Mouse (Mus musculus): ENCODE measurements around the gene Slc22a14. TPM values are rescaled to one million over a fixed set of nuclear protein-coding genes. Genes with fewer than 3 reads are reported as not detected.

Slc22a14 gene
- total and polyA plus RNA-seq, 3 experiments = not detected

DNA sequence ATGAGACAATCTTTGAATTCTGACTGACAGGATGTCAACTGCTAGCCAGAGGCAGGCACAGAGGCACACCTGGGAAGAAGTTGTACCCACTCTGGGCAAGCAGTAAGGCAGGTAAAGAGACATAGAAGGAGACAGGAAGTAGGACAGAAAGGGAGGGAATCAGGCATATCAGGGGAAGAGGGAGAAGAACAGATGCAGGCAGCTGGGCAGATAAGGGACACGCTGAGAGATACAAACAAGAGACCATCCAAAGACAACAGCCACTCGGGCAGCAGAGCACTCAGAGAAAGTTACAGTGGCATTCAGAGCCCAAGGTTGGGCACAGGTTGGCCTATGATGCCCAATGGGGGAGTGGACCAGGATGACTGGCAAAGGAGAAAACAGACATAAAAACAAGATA, 134.5 kb downstream of the Slc22a14 start:
- Histone ChIP-seq H3K36me3 (ENCODE audit: control insufficient read depth in 1 of 2, insufficient read depth in 2 of 2, low read length in 2 of 2) (peaks cover 0 to 2% of the 10 kb centered on the region in 2 experiments; a peak in 2 of 4 replicates), H3K27ac (ENCODE audit: control insufficient read depth, low read depth, low read length) (no peak overlapping the region), H3K4me1 (ENCODE audit: control insufficient read depth in 1 of 2, insufficient read depth in 2 of 2, low read length in 2 of 2) (peaks cover 3 to 19% of the 10 kb centered on the region in 2 experiments; a peak in 3 of 4 replicates), H3K79me2 (ENCODE audit: control insufficient read depth, insufficient read depth, low read length, poor library complexity) (no peaks in the 10 kb centered on the region), H3K27me3 (ENCODE audit: control insufficient read depth in 1 of 2, insufficient read depth in 2 of 2, low read length in 2 of 2) (no peaks in the 10 kb centered on the region), H3K9ac (ENCODE audit: control insufficient read depth, low read depth, low read length, poor library complexity, severe bottlenecking) (no peak overlapping the region), H3K9me3 (replicated peaks; ENCODE audit: insufficient read depth, low read length) (no peaks in the 10 kb centered on the region), H3K4me3 (ENCODE audit: control insufficient read depth in 1 of 2, insufficient read depth in 1 of 2, low read depth in 2 of 2, low read length in 2 of 2) (no peak overlapping the region)
- TF ChIP-seq HCFC1 (IDR thresholded peaks at IDR 0.05; ENCODE audit: low read depth, low read length) (no peak), RAD21 (IDR thresholded peaks at IDR 0.05; ENCODE audit: low read depth, low read length) (no peak), EP300 (IDR thresholded peaks at IDR 0.05; ENCODE audit: low read depth in 1 of 2, low read length in 2 of 2) (0 out of 4 replicates have a peak, but pooled peaks have one; percentile 19 to 24), SMC3 (IDR thresholded peaks at IDR 0.05; ENCODE audit: low read depth, low read length) (no peak), TAL1 (IDR thresholded peaks at IDR 0.05; ENCODE audit: low read length) (no peak), CHD2 (IDR thresholded peaks at IDR 0.05; ENCODE audit: low read length) (no peak), GABPA (IDR thresholded peaks at IDR 0.05; ENCODE audit: low read depth, low read length) (no peak), ZMIZ1 (IDR thresholded peaks at IDR 0.05; ENCODE audit: low read depth, low read length) (no peak), POLR2AphosphoS5 (IDR thresholded peaks at IDR 0.05; ENCODE audit: borderline replicate concordance, low read depth, low read length) (no peak), MEF2A (IDR thresholded peaks at IDR 0.05; ENCODE audit: extremely low read depth, insufficient replicate concordance, low read depth, low read length, poor library complexity, severe bottlenecking) (no peak), TCF12 (IDR thresholded peaks at IDR 0.05; ENCODE audit: low read depth, low read length) (peak; percentile 59; the same call in 1 of the 2 replicates), JUND (IDR thresholded peaks at IDR 0.05; ENCODE audit: low read depth, low read length) (no peak), RCOR1 (IDR thresholded peaks at IDR 0.05; ENCODE audit: low read depth, low read length) (no peak), USF2 (IDR thresholded peaks at IDR 0.05; ENCODE audit: borderline replicate concordance in 1 of 2, insufficient read depth in 1 of 2, low read depth in 1 of 2, low read length in 2 of 2) (no peak), GATA1 (IDR thresholded peaks at IDR 0.05; ENCODE audit: low read depth, low read length) (peak; percentile 70), UBTF (IDR thresholded peaks at IDR 0.05; ENCODE audit: borderline replicate concordance, insufficient read depth, low read depth, low read length) (no peak), NELFE (IDR thresholded peaks at IDR 0.05; ENCODE audit: low read depth, low read length) (no peak)
- DNase-seq (ENCODE audit: low read depth, low spot score) = peak; percentile 28

DNA sequence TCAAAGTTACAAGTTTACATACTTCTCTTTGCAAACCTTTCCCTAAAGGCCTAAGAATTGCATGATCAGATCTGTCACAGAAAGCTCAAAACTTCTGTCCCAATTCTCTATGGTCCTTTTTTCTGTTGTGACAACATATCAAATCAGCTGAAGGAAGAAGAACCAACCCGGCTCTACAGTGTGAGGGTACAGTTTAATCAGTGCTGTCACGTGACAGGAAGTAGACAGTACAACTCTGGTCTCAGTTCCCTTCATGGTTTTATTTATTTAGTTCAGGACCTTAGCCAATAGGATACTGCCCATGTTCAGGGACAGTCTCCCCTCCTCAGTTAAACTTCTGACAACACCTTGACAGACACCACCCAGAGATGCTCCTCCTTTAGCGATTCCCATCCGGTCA, 145.1 kb downstream of the Slc22a14 start:
- Histone ChIP-seq H3K9ac (ENCODE audit: control insufficient read depth, low read depth, low read length, poor library complexity, severe bottlenecking) (no peak overlapping the region), H3K79me2 (ENCODE audit: control insufficient read depth, insufficient read depth, low read length, poor library complexity) (no peaks in the 10 kb centered on the region), H3K9me3 (replicated peaks; ENCODE audit: insufficient read depth, low read length) (no peaks in the 10 kb centered on the region), H3K4me1 (ENCODE audit: control insufficient read depth in 1 of 2, insufficient read depth in 2 of 2, low read length in 2 of 2) (peaks cover 1 to 8% of the 10 kb centered on the region in 2 experiments; a peak in 1 of 4 replicates), H3K27ac (ENCODE audit: control insufficient read depth, low read depth, low read length) (no peak overlapping the region), H3K4me3 (ENCODE audit: control insufficient read depth in 1 of 2, insufficient read depth in 1 of 2, low read depth in 2 of 2, low read length in 2 of 2) (no peak overlapping the region), H3K27me3 (ENCODE audit: control insufficient read depth in 1 of 2, insufficient read depth in 2 of 2, low read length in 2 of 2) (no peaks in the 10 kb centered on the region), H3K36me3 (ENCODE audit: control insufficient read depth in 1 of 2, insufficient read depth in 2 of 2, low read length in 2 of 2) (peaks cover 0 to 14% of the 10 kb centered on the region in 2 experiments; a peak in 2 of 4 replicates)
- DNase-seq (ENCODE audit: low read depth, low spot score) = no peak
- TF ChIP-seq HCFC1 (IDR thresholded peaks at IDR 0.05; ENCODE audit: low read depth, low read length) = no peak
- TF ChIP-seq ETS1 (IDR thresholded peaks at IDR 0.05; ENCODE audit: low read depth, low read length) = no peak
- TF ChIP-seq MAX (IDR thresholded peaks at IDR 0.05; ENCODE audit: low read length) = no peak
- peak; percentile 85 for TF ChIP-seq USF1 (IDR thresholded peaks at IDR 0.05; ENCODE audit: low read depth, low read length)
- TF ChIP-seq JUND (IDR thresholded peaks at IDR 0.05; ENCODE audit: low read depth, low read length) = no peak
- TF ChIP-seq UBTF (IDR thresholded peaks at IDR 0.05; ENCODE audit: borderline replicate concordance, insufficient read depth, low read depth, low read length) = no peak
- no peak for TF ChIP-seq MAZ (IDR thresholded peaks at IDR 0.05; ENCODE audit: low read depth, low read length)
- TF ChIP-seq E2F4 (IDR thresholded peaks at IDR 0.05; ENCODE audit: borderline replicate concordance, low read depth, low read length) = no peak
- TF ChIP-seq CHD2 (IDR thresholded peaks at IDR 0.05; ENCODE audit: low read length) = no peak
- TF ChIP-seq USF2 (IDR thresholded peaks at IDR 0.05; ENCODE audit: borderline replicate concordance in 1 of 2, insufficient read depth in 1 of 2, low read depth in 1 of 2, low read length in 2 of 2) = peak in 1 of 2 experiments; percentile 33; a peak in 1 of 4 replicates
- no peak for TF ChIP-seq MEF2A (IDR thresholded peaks at IDR 0.05; ENCODE audit: extremely low read depth, insufficient replicate concordance, low read depth, low read length, poor library complexity, severe bottlenecking)
- no peak for TF ChIP-seq ZKSCAN1 (IDR thresholded peaks at IDR 0.05; ENCODE audit: low read depth, low read length)
- no peak for TF ChIP-seq SMC3 (IDR thresholded peaks at IDR 0.05; ENCODE audit: low read depth, low read length)
- no peak for TF ChIP-seq MYB (IDR thresholded peaks at IDR 0.05; ENCODE audit: low read depth, low read length)
- TF ChIP-seq MYC (IDR thresholded peaks at IDR 0.05; ENCODE audit: low read depth, low read length) = no peak
- TF ChIP-seq POLR2A (IDR thresholded peaks at IDR 0.05; ENCODE audit: control insufficient read depth in 1 of 2, insufficient read depth in 1 of 2, low read depth in 1 of 2, low read length in 2 of 2, poor library complexity in 1 of 2) = no peak
